Mouse (Mus musculus): ENCODE measurements around the gene Fam166a. TPM values are rescaled to one million over a fixed set of nuclear protein-coding genes. Genes with fewer than 3 reads are reported as not detected.

The Fam166a gene
- total RNA-seq, 2 experiments from 2014 or later = not detected

GRCm38 (mm10) chr2:25210686-25211085 lies 7.9 kb upstream of the Fam166a start:
- DNase-seq (ENCODE audit: extremely low spot score in 1 of 2, low spot score in 2 of 2) = no peak
- H3K4me3 ChIP-seq = peak overlapping the region; percentile 97
- no peak for TF ChIP-seq CTCF (IDR thresholded peaks at IDR 0.05)
- intact Hi-C loops (cut with DNase I) = loop anchor here (2.0 kb wide), 1 partner anchor 14 kb away; the partner anchor contains the start of gene Tubb4b
- peak overlapping the region; percentile 98 for H3K27ac ChIP-seq

- TF ChIP-seq CTCF (IDR thresholded peaks at IDR 0.05) = no peak
- peak within 1 kb of the TSS; percentile 98 for H3K27ac ChIP-seq
- peak; percentile 81 to 82 for DNase-seq (ENCODE audit: extremely low spot score in 1 of 2, low spot score in 2 of 2)
- intact Hi-C loops (cut with DNase I) = loop anchor here (2.0 kb wide), 1 partner anchor 14 kb away; the partner anchor contains the start of gene Tubb4b
- H3K4me3 ChIP-seq = peak within 1 kb of the TSS; percentile 97
Measured at GRCm38 (mm10) chr2:25211121-25211670, 7.3 kb upstream of the Fam166a start, which contains the start of gene Nelfb. Gene Nelfb, minus strand, starts transcription at chr2:25211489.

- DNase-seq (ENCODE audit: extremely low spot score in 1 of 2, low spot score in 2 of 2) = no peak
- intact Hi-C loops (cut with DNase I) = no loop called here
- Histone ChIP-seq H3K4me3 (no peak overlapping the region), H3K27ac (no peak overlapping the region)
- no peak for TF ChIP-seq CTCF (IDR thresholded peaks at IDR 0.05)
Measured at GRCm38 (mm10) chr2:25213266-25213865, 5.2 kb upstream of the Fam166a start.

GRCm38 (mm10) chr2:25214444-25214843 lies 4.1 kb upstream of the Fam166a start, which contains the start of gene Stpg3:
Gene Stpg3, minus strand, starts transcription at chr2:25214637.
- no peak for DNase-seq (ENCODE audit: extremely low spot score in 1 of 2, low spot score in 2 of 2)
- H3K4me3 ChIP-seq = no peak within 1 kb of the TSS
- TF ChIP-seq CTCF (IDR thresholded peaks at IDR 0.05) = no peak
- H3K27ac ChIP-seq = no peak within 1 kb of the TSS
- intact Hi-C loops (cut with DNase I) = no loop called here

GRCm38 (mm10) chr2:25217666-25218065 lies 879 bp upstream of the Fam166a start:
- Histone ChIP-seq H3K4me3 (no peak overlapping the region), H3K27ac (no peak overlapping the region)
- no peak for TF ChIP-seq CTCF (IDR thresholded peaks at IDR 0.05)
- no peak for DNase-seq (ENCODE audit: extremely low spot score in 1 of 2, low spot score in 2 of 2)
- intact Hi-C loops (cut with DNase I) = no loop called here

- Histone ChIP-seq H3K27ac (no peak overlapping the region), H3K4me3 (no peak overlapping the region)
- DNase-seq (ENCODE audit: extremely low spot score in 1 of 2, low spot score in 2 of 2) = no peak
- no peak for TF ChIP-seq CTCF (IDR thresholded peaks at IDR 0.05)
- intact Hi-C loops (cut with DNase I) = no loop called here
Measured at GRCm38 (mm10) chr2:25221331-25221772, 2.8 kb downstream of the Fam166a start.

GRCm38 (mm10) chr2:25223681-25224491 lies 5.3 kb downstream of the Fam166a start:
- peak; percentile 79 for DNase-seq (ENCODE audit: extremely low spot score in 1 of 2, low spot score in 2 of 2)

GRCm38 (mm10) chr2:25224492-25224765 lies 5.9 kb downstream of the Fam166a start, which contains the start of gene Tubb4b:
Gene Tubb4b, minus strand, starts transcription at chr2:25224702.
- peak; percentile 13; the same call in 1 of the 2 replicates for TF ChIP-seq CTCF (IDR thresholded peaks at IDR 0.05)
- peak within 1 kb of the TSS; percentile 93 for H3K4me3 ChIP-seq
- intact Hi-C loops (cut with DNase I) = loop anchor here (2.0 kb wide), 1 partner anchor 14 kb away; the partner anchor contains the start of gene Nelfb
- peak within 1 kb of the TSS; percentile 96 for H3K27ac ChIP-seq
- no peak for DNase-seq (ENCODE audit: extremely low spot score in 1 of 2, low spot score in 2 of 2)

More at GRCm38 (mm10) chr2:25223681-25224491, 5.3 kb downstream of the Fam166a start:
- no peak for TF ChIP-seq CTCF (IDR thresholded peaks at IDR 0.05)
- peak overlapping the region; percentile 93 for H3K4me3 ChIP-seq
- peak overlapping the region; percentile 96 for H3K27ac ChIP-seq
- intact Hi-C loops (cut with DNase I) = loop anchor here (2.0 kb wide), 1 partner anchor 13 kb away; the partner anchor contains the start of gene Nelfb

GRCm38 (mm10) chr2:25224766-25225752 lies 6.5 kb downstream of the Fam166a start:
- TF ChIP-seq CTCF (IDR thresholded peaks at IDR 0.05) = no peak; the same call in none of the 2 replicates
- DNase-seq (ENCODE audit: extremely low spot score in 1 of 2, low spot score in 2 of 2) = peak; percentile 96 to 98
- peak overlapping the region; percentile 54 for H3K4me3 ChIP-seq
- H3K27ac ChIP-seq = peak overlapping the region; percentile 87
- intact Hi-C loops (cut with DNase I) = loop anchor here (2.0 kb wide), 1 partner anchor 14 kb away; the partner anchor contains the start of gene Nelfb

- no peak for DNase-seq (ENCODE audit: extremely low spot score in 1 of 2, low spot score in 2 of 2)
- Histone ChIP-seq H3K4me3 (no peak overlapping the region), H3K27ac (peak overlapping the region; percentile 87)
- intact Hi-C loops (cut with DNase I) = loop anchor here (2.0 kb wide), 1 partner anchor 15 kb away; the partner anchor contains the start of gene Nelfb
- no peak for TF ChIP-seq CTCF (IDR thresholded peaks at IDR 0.05)
Measured at GRCm38 (mm10) chr2:25225811-25226379, 7.3 kb downstream of the Fam166a start.

Data from left cerebral cortex, adult 2 months (tissue).